Mouse (Mus musculus): ENCODE results near the gene Pcca.

Pcca gene

DNA sequence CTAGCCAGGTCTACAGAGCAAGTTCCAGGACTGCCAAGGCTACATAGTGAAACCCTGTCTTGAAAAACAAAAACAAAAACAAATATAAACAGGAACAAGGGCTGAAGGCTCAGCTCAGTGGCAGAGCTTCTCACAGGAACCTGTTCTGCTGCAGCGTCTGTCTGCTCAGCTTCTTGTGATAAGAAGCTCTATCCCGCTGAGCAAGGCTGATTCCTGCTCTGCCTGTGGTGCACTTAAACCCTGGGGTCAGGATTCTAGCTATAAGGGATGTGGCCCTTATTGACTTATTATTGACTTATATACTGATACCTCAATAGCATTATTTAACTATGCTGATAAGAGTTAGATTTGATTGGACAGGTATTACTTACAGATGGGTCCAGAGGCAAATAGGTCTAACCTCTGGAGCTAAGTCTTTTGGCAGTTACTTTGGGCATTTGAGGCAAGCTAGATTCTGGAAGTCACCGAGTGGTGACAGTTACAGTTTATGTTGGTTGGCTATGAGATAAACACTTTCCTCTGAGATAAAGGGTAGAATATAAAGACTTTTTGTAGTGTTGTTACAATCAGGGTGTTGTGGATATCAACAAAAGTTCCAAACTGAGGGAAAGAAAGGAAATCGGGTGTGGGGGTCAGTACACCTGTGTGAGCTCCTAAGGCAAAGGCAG is 331.5 kb downstream of the Pcca start:
- no peak for DNase-seq

DNA sequence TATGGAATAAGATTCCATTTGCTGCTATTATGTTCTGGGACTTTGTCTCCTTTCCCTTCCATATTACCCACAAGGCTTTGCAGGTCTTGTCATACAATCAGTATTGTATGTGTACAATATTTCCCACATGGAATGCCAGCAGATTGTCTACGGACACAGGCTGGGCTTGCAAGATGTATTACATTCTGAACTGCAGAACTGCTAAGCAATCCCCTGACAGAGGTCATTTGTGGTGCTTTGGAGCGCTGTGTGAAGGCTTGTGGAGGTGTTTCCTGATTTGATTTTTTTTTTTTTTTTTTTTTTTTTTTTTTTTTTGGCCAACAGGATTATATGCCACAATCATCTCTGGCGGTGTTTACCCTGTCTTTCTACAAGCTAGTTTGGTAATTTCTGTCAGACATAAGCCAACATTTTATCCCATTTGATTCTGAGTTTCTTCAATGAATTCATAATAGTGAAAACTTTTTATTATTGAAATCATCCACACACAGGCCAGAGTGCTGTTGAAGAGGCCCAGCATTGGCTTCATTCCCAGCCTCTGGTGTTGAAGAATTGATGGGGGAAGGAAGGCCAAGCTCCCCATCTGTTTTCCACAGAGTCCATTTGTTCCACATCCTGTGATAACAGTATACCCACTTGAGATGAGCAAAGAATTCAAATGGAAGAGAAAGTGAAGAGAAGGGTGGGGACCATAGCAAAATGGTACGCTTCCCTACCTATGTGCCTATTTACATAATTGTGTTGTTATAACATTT is 333.6 kb downstream of the Pcca start:
- DNase-seq: no peak

DNA sequence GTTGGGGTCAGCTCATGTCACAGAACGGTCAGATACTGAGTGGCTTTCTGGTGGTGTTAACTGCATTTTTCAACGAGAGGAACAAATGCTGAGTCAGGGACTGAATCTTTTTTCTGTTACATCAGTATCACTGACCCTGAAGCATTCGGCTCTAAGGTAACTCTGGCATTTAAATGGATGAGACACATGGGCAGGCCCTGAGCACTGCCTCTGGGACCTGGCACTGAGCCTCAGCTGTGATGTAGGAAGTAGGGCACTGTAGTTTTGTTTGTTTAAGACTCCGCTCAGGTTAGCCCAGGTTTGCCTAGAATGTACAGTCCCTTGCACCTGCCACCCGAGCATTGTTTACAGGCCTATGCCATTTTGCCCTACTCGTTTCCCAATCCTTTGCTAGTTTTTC is 335.7 kb downstream of the Pcca start:
- no peak for DNase-seq

DNA sequence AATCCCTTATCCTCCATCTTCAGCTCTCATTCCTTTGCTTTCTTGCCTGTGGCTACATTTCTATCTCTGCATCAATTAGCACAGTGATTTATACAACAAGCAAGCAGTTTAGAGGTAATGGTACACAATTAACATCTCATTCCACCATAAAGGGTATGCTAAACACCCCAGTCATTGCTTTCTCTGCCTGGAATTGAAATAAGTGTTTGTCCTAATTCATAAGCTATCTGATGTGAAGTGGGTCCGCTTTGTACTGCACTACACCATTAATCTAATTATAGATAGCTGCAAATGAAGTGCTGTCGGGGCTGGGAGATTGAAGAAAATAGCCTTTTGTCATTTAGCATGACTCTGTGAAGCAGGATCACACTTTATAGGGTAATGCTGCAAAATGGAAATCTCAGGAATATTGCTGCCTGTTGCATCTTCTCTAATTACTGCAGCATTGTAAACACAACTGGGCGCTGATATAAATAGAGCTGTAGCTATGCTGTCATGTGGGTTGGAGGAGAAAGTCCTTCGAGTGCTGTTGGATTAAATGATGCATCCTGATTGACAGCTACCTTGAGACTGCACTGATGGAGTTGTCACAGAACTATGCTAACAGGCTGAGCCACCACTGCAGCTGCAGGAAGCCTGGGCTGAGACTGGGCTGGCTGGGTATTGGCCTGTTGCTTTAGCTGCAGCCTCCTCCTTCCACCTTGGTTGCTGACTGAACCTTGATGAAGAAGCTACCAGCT is 337.9 kb downstream of the Pcca start:
- no peak for DNase-seq

DNA sequence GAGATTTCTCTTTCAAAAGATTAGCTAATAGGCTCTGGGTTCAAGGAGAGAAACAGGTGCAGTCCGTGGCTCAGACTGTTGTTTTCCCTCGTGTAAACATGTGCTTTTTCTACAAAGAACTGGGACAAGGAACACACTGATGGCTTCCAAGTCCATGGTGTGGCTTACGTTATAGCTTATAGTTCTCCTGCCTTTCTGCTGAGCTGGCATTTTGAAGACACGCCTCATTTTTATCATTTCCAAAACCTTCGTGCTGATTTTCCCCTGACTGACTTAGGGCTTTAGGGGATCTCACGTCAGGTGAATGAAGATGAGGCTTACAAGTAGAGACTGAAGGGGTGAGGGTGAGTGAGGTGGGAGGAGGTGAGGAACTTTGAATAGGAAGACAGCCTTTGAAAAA is 338.5 kb downstream of the Pcca start:
- DNase-seq: no peak

DNA sequence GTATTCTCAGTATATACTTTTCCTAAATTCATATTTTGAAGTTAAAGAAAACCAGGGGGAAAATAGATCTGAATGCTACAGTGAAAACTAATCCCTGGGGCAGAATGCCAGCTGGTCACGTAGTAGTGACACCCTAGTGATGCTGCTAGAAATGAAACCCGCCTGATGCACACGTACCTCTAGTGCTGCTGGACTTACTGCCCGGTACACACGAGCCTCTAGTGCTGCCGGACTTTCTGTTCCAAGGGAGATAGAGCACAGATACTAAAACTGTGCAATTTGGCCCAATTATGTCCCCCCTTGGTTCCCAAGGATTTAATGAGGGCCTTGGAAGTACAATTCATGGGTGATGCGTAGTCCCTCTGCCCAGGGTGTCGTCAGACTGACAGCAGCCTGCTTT is 340.9 kb downstream of the Pcca start:
- DNase-seq: no peak

DNA sequence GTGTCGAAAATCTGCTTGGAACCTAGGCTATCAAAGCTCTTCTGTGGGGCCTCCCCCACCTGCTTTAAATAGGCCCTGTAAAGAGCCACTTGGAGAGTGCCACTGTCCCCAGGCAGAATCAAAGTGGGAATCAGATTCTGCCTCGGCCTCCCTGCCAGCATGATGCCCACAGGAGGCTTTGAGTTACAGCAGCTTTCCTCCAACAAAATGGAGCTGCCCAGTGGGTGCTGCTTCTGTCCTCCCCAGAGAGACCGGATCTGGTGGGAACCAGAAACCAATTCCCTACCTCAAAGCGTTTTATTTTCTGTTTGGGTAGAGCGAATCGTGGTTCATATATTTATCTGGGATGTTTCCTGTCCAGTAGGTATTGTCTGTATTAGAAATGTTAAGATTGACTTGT is 341.5 kb downstream of the Pcca start:
- DNase-seq: no peak

DNA sequence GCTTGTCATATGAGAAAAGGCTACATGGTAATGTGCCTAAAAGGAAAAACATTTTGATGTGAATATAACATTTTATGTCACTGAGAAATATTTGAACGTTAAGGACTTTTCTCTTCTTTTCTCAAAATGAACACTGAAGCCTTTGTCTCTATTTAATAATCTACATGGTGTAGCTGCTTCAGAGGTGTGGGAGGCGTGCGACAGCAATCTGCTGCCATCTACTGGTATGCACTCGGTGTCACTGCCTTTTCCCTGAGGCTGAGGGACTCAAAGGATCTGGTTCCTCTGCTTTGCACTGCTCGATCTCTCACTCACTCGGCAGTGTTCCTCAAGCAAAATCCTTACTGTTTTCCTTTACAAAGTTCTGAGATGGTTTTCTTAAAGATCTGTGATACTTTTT is 342.0 kb downstream of the Pcca start:
- DNase-seq: peak; percentile 74

DNA sequence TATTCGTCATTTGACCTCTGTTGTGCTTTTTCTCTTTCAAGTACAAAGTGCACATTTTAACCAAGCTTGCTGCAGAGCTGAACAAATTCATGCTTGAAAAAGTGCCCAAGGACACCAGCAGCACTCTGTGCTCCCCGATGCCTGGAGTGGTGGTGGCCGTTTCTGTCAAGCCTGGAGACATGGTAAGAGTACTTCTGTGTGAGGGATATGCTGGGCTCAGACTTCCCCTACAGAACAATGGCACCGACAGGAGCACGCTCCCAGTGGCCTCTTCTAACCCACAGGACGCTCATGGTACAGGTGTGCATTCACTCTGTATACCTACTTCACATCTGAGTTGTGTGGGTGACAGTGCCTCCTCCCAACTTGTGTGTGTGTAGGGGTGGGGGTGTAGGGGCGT is 342.6 kb downstream of the Pcca start:
- no peak for DNase-seq

DNA sequence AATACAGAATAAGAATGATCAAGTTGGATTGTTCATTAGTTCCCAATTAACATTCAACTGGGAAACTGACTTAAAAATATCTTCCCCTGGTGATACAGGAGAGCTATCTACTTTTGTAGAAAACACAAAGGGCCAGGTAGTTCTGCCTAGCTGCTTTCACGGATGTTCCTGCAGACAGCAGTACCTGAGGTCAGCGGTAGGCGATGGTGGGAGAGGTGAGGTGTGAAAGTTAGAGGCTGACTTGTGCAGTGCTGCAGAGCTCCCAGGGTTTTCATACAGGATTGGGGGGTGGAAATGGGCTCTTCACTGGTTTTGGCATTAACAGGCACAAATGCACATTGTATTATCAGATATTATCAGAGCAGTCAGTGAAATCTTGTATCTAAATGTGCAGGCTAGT is 343.7 kb downstream of the Pcca start:
- no peak for DNase-seq

DNA sequence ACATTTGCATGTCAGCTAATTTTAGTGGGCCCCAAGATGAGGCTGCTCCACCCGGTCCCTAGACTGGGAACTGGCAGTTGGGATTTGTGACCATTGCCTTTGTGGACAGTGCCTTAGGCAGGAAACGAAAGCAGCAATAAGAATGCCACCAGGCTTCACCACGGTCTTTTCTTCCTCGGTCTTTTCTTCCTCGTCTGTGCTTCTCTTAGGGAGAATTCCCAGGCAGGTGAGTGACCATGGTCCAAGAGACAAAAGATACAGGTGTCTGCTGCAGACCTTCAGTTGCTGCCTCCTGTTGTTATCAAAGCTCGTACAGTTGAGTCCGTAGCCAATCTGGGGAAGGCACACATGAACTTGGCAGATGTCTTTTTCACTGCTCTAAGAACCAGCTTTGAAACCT is 346.2 kb downstream of the Pcca start:
- DNase-seq: no peak

DNA sequence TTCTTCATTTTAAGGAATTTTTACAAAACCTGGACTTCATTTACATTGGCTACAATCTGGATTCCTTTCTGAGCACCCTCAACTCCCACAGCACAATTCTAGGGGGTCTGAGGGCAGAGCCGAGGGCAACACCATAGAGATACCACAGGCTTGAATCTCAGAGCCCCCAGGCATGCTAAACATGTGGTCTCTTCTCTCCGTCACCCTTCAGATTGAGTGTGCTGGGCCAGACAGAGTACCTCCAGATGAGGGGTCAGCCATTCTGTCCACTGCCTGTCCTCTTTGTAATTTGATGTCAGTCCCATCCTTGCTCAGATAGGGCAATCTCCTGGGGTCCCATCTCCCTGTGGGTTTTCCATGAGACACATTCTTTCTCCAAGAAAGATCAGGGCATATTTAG is 347.6 kb downstream of the Pcca start:
- DNase-seq: no peak

DNA sequence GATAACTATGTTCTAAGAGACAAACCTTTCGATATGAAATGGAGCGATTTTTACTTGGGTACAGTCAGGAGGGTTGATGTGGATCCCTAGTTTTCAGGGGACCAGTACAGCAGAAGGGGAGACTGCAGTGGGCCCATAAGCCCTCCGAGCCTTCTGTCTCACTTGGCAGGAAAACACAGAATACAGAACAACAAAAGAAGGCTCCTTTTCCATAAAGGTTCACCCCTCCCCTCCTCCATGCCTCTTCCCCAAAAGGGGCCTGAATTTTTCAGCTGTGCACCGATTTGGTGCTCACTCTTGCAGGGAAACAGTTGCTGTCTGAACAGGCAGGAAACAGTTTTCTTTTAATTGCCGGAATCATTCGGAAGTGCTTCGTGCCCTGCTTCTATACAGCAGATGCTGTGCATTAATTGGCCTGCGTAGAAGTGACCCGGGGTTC is 348.1 kb downstream of the Pcca start:
- no peak for DNase-seq

DNA sequence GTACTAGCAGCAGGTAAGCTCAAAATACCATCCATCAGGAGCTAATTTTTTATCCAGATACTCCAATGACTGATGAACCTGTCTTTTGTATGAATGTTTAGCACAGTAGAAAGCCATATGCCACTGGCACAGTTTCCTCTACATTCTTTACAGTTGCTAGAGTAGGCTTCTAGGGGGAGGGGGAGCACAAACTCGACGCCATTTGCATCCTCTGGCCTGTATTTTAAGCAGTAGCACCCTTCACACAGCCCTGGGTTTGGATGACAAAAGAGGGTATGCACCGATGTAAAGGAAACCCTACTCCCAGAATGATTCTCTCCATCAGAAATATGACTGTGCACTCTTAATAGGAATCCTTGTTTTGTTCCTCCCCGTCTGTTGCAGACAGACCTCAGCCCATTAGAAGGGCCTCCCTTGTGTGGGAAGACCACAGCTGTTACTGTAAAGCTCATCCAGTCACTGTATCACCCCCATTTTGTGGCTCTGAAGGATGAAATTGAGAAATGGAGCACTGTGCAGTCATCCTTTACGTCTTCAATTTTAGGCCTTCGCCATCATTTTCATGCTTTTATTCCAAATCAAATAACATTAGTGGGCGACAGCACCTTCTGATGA is 348.8 kb downstream of the Pcca start:
- no peak for DNase-seq

DNA sequence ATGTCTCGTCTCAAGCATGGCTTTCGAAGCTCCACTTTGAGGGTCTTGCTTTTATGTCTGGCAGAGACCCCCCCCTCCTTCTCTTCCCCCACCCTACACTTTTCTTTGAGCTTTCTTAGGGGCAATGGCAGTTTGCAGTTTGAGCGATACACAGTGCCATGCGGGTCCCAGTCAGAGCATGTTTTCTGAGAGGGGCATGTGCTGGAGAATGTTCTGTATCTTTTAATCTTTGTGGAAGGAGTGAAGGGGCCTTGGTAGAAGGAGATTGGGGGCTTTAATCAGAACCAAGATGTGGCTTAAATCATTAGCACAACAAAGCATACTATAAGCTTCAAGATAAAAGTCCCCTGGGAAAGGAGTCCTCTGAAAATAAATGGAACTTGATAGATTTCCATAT is 349.3 kb downstream of the Pcca start:
- DNase-seq: no peak

DNA sequence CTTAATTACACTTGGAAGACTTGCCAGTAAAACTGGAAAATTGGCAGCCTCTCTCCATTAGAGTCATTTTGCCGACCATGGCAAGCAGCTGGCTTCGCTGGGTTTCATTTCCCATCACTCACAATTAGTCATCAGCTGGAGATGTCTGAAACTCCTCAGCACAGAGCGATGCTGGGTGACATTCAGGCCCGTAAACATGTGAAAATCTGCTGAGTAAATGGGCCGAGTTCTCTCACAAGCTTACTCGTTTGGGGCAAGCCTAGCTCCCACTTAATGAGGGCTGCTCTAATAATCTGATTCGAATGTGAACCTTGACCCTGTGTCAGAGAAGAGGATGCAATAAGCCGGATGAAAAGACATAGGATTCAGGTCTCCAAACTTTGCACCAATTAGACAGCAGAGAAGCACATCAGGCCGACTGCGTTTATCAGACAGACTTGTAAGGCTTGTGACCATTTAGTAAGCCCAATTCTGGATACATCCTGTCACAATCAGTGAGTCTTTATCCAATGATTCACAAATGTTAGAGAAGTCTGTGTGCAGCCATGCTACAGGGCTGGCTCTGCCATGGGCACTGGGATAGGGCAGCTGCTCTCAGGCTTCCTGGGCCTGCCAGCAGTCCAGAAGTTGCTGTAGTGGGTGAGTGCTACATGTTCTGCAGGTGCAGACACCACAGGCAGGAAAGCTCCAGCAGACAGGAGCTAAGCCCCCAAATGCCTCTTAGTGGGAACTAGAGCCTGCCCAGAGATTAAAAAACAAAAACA is 349.9 kb downstream of the Pcca start:
- DNase-seq: no peak

DNA sequence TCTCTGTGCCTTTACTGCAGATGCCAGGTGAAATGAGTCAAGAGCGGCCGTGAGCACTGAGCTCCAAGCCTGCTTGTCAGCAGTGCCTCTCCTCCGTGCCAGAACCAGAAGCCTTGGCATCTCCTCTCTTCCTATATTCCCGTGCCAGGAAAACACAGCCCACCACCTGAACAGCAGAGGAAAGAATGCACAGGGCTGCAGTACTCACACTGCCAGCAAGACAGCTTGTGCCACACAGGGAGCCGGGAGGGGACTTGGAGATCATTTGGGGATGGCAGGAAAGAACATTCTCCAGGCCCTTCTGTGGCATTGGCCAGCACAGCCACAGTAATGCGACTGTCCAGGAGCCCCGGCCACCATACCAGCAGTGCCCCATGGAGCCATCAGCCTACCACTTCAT is 351.8 kb downstream of the Pcca start:
- DNase-seq: no peak

DNA sequence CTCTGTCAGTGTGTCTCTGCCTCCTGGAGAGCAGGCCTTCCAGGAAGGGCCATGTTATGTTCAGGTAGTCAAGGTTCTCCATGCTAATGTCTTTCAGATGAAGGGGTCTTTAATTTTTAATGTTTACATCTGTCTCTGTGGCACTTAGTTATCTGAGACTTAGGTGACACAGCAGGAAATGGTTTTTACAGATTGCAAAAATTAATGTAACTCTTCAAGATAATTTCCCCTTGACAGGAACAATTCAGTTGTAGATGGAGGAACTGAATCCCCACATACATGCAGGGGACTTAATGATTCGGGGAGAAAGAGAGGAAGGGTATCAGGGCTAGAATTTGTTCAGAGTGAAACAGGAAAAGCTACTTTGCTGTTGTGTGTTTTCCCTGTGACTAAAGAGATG is 353.2 kb downstream of the Pcca start:
- DNase-seq: no peak

DNA sequence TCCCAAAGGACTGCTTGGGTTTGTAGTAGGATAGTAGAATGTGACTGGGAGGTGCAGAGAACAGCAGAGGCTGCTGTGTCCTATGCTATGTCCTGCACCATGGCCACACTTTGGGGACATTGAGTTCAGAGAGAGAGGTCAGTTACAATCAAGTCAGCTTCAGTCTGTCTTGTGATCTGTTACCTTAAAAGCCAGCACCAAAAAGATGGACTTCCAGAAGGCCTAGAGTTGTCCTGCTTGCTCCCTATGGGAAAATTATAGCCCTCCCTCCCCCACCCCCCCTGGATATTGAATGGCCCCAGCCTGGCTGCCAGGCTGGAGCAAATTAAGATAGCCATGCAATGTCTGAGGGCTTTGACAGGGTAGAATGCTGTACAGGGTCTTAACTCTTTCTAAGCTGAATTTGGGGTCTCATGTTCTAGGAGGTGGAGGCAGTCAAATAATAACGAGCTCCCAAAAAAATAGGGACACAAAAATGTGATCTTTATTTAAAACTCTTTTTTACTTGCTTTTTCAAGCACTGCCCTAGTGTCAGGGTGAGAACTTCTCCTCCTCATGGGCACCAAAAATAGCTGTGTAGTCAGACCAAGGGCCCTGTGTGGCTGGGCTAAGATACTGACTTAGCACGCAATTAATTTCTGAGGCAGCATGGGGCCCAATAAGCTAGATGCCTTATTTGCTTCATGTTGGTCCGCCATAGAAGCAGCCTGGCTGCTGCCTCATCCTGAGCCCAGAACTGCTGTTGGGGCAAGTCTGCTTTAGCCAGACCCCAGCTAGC is 353.8 kb downstream of the Pcca start:
- DNase-seq: no peak

DNA sequence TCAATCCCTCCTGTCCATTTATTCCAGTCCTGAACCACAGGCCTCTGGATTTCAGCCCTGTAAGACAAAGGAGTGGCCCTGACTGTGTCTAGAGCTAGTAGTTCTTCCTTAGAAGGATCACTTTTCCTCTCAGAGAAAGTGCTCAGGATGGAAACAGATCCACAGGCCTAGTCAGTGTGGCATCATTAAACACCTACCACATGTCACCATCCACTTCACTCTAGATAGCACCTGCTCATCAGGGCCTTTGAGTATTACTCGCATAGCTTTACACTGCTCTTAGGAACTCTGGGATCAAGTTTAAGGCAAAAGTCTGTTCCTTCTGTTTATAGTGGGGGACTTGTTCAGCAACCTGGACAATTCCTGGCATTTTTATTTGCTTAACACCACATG is 354.4 kb downstream of the Pcca start:
- no peak for DNase-seq

DNA sequence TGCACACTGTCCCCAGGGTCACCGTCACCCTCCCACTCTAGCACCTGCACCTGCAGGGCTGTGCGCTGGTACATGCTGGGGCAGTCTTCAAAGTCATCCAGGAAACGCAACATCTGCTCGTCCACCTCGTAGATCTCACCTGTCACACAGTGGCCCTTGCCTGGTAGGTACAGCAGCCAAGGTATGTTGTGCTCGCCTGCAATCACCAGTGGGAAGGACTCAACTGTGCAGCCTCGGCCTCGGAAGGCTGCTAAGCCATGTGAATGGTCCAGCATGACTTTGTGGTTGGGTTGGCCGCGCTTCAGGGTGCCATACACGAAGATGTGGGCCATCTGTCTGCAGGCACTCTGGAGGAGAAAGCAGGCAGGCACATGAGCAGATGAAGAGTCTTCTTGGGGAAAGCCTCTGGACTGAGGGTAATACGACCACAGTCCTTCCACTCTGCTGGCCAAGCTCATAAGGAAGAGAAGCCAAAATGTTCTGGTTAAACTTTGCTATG is 357.4 kb downstream of the Pcca start:
- DNase-seq: no peak

DNA sequence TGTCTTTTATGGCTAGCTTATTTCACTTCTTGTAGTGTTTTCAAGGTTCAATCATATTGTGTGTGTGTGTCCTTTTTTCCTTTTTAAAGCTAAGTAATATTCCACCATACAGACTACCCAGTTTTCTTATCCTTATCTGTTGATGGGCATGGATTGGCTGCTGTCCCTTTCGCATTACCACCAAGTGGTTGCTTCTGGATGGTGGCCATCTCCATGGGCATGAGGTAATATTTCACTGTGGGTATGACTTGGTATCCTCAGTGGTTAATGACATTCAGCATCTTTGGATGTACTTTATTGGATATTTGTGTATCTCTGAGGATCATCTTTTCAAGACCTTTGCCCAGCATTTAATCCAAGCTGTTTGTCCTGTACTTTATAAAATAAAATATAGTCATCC is 362.0 kb downstream of the Pcca start:
- no peak for DNase-seq
